Comparison of ENCODE assay signal across 14 mouse cellular contexts in genomic region chr17:82936836-82937235, GRCm38 (mm10).
"Had no signal": no experiment of that assay in that cellular context is flagged by ENCODE, and none has a peak within 500 bp of the region (broad histone marks: within the 10 kb centered on the region; RNA-seq: fewer than 3 reads in every experiment).

No protein-coding gene starts in this region.

- H3K27me3 ChIP-seq: liver, embryonic 15.5 days; midbrain, embryonic 13.5 days had no signal

- H3K9me3 ChIP-seq: limb, embryonic 10.5 days; liver, embryonic 15.5 days; midbrain, embryonic 13.5 days had no signal

- H3K36me3 ChIP-seq: limb, embryonic 10.5 days; liver, embryonic 15.5 days; midbrain, embryonic 13.5 days had no signal

- H3K4me1 ChIP-seq: limb, embryonic 10.5 days; liver, embryonic 15.5 days; midbrain, embryonic 13.5 days had no signal

- DNase-seq: kidney, postnatal 10 days; kidney, postnatal 4 days; lung, adult 2 months; lung, postnatal 36 days; right cerebral cortex, adult 18-20 months; right cerebral cortex, postnatal 25 days; thymus, postnatal 36 days had no signal

- H3K4me3 ChIP-seq: layer of hippocampus, adult 2 months; left cerebral cortex, adult 2 months; limb, embryonic 10.5 days; liver, embryonic 15.5 days; midbrain, embryonic 13.5 days had no signal

- ATAC-seq: lung, postnatal 0 days; midbrain, embryonic 13.5 days had no signal

- H3K9ac ChIP-seq: liver, embryonic 15.5 days; midbrain, embryonic 13.5 days had no signal

- H3K27ac ChIP-seq: layer of hippocampus, adult 2 months; left cerebral cortex, adult 2 months; limb, embryonic 10.5 days; liver, embryonic 15.5 days; midbrain, embryonic 13.5 days had no signal

- H3K4me2 ChIP-seq: liver, embryonic 11.5 days; liver, embryonic 15.5 days; midbrain, embryonic 13.5 days had no signal
